Mouse (Mus musculus) telencephalon, adult 2 months (tissue): ENCODE data around the gene Arl15.

Experiments used
- DNase-seq: peaks from one replicate; pipeline ENCODE4 v3.0.0-alpha.2; 2011; ENCODE audit warnings: low read depth, low spot score

The Arl15 gene

DNA sequence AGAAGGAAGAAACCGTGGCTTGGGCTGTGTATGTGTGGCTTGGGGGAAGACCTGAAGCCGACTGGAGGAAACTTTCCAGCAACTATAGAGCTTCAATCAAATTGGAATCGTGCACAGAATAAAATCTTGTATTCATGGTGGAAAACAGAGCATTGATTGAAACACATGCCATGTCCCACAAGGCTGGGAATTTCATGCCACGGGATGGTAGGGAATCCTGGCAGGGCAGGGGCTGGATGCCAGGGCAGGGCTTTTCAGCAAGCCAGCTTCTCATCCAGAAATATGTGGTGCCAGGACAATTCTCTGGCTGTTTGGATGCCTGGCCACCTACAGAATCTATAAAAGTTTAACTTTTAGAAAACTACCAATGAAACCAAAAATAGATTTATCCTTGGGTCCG lies 122.5 kb downstream of the Arl15 start:
- no peak for DNase-seq

DNA sequence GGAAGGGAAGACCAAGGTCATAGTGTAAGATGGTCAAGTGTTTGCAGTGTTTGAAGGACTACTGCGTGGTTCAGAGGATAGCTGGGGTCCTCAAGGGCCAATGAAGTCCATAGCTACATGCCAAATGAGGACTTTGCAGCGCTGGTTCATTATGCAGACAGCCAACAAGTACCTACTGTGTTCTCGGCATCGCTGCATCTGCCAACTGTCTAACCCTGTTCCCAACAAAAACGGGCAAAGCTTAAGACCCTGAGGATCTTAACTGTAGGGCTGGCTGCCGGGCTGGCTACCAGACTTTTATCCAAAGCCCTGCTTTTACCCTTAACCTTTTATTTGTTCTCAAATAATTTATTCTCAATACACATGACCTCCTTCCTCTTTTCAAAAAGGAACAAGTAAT lies 123.1 kb downstream of the Arl15 start:
- no peak for DNase-seq

DNA sequence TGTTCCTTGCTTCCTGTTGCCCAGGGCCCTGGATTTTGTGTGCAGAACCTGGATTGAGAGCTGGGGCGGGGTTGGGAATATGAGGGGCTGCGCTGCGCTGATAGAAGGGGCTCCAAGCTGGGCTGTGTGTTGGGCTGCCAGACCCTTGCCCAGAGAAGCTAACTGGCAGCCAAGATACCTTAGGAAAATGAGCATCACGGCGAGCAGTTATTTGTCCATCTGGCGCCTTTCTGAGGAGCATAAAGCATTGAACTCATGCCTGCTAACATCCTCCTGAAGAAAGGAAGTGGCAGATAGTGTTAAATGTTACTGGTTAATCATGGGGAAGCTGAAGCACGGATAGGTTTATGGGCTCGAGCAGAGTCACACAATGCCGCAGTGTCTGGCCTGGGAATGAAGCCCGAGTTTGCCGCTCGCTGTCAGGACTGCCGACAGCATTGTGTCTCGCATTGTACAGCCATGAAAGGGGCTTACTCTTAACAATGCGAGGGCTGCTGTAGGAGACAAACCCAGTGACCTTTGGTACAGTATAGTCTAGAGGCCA lies 123.6 kb downstream of the Arl15 start:
- DNase-seq = no peak

DNA sequence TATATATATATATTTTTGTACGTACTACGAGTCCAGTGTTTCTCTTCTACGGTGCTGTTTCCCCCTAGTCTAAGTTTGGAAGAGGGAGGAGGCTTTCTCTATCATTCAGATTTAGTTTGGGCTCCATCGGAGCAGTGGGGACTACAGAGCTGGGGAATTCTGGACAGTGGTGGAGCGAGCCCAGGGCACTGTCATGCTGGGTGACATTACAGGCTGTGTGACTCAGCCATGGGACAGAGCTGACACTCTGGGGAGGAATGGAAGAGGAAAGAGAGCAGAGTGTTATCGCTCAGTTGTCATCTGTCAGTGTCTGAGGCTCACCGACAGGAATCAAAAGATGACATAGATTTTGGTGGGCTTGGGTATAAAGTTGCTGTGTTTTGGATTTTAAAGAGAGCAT lies 124.4 kb downstream of the Arl15 start:
- no peak for DNase-seq

DNA sequence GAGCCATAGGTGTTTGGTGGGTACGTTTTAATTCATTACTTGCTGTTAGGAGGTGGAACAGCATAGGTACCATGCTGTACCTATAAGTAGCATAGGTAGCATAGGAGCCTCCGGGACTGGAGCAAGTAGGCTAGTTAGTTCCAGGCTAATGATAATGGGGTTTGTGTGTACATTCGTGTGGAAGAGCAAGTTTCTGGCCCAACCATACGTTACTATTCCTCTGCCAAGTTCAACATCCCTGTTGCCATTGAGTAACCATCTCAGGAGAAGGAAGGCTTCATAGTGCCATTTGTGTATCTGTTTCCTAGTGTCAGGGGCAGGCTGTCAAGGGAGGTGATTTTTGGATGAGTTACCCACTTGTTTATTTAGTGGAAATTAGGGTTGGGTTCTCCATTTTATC lies 141.4 kb downstream of the Arl15 start:
- no peak for DNase-seq

DNA sequence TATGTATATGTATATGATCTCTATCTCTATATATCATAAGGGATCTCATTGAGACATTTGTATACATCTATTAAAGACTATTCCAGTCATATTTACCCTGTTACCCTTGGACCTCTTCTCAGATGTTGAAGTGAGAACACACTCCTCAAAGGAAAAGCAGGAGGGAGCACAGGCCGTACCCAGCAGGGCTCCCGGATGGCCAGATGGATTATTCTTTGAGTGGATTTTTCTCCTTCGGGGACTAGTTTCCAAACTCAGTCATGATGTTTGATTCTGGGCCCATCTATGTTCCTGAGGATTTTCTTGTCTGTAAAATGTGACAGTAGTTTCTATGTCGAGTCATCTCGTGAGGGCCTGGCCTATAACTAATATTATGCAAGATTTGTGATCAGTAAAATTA lies 142.9 kb downstream of the Arl15 start:
- DNase-seq = no peak

DNA sequence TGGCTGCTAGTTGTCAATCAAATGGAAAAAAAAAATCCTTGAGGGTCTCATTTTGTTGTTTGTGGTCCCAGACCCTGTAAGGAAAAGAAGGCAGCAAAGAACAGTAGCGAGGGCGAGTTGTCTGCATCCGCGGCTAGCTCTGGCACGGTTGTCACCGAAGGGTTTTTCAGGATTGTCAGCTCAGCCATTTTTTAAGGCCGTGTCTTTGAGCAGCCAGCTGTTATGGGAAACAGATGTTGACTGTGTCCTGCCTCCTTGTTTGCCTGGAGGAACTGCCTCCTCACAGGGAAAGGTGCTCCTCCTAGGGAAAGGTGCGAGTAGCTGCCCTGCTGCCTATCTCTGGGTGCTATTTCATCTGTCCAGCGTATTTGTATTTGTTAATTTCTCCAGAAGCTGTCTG lies 144.3 kb downstream of the Arl15 start:
- no peak for DNase-seq

DNA sequence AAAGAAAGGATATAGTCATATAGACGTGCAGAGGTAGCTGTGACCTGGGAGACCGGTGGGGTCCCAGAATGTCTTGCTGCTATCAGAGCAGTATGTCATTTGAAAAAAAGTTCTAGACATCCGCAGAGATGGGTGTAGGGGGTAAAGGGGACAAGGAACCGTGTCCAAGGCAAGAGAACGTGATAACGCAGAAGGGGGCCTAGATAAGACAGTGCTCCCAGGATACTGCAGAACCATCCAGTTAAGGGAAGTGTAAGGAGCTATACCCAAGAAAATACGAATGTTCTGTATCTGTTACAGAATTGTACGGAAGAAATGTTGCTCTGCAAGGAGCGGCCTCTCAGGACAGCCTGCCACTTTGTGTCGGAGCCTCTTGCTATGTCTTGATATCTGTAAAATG lies 144.8 kb downstream of the Arl15 start:
- no peak for DNase-seq

DNA sequence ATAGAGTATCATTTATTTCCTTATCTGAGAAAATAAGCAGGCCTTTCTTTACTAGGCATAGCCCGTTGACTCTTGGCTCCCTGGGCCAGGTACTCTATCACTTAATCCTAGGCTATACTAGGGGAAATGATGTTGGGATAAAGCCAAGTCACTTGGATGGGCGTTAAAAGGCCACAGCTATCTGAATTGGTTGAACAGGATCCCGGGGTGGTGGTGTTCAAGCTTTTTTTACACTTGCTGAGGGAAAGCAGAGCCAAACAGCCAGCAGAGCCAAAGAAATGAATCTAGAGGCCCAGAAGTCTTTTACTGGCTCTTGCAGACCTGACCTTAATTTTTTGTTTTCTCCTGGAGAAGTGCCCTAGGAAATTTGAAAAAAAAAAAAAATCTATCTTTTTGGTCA lies 145.4 kb downstream of the Arl15 start:
- DNase-seq = no peak

DNA sequence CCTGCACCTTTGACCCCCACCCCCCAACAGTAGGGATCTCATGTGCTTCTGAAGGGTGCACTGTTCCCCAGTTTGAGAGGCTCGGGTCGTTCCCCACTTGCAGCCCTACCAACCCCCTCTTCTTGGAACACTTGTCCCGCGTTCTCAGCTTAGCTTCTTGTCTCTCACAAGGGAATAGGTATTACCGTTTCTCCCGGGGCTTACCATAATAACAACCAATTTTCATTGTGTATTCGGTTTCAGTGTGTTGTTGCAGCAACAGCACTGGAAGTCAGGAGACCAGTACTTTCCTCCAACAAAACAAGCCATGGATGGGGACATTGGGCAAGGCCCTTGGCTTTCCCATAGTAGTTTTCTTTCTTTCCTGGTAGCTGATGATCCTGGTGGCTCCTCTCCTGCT lies 145.8 kb downstream of the Arl15 start:
- no peak for DNase-seq

DNA sequence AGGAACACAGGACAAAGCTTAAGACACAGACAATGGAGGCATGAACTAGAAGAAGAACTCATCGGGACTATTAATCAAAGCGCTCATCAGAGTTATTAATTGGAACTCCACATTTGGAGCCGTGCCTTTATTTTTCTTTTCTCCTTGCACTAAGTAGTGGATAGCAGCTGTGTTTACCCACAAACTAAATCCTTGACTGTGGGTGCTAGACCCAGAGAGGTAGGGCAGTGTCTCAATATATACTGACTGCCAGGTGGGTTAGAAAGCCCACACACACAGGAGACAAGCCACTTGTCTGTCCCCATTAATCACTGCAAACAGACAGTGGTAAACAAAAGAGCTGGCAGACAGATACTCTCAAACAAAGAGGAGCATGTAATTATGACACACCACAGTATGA lies 147.6 kb downstream of the Arl15 start:
- no peak for DNase-seq

DNA sequence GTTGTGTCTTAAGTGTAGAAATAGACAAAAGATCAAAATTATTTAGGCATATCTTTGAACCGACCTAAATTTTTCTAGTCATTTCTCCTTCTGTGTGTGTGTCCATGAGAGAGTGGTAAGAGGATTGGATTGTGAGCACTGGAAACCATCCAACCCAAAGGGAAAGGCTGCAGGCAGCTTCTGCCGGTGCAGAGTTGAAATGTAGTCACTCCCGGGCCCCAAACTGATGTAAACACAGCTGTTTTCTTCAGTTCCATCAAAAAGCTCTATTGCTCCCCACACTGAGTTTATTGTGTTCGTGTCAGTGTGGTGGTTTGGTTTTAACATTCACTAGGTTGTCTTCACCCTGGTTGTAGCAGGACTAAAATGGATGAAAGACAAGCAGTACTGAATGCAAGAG lies 153.2 kb downstream of the Arl15 start:
- no peak for DNase-seq

DNA sequence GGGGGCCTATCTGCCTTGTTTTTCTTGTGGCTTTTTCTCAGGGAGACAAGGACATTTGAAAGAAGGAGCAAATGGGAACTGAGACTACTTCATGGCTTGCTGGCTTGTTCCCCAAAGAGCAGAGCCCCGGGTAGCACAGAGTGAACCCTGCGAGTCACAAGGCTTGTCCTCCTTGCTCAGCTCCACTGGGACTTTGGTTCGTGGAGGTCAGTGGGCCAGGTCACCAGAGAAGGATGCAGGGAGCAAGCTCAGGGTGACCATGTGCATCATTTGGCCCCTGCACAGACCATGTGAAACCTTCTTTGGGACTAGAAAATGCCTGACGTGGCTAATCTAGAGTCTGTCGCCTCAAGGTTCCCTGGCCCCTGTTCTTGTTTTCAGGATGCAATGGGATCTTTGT lies 155.4 kb downstream of the Arl15 start:
- no peak for DNase-seq

DNA sequence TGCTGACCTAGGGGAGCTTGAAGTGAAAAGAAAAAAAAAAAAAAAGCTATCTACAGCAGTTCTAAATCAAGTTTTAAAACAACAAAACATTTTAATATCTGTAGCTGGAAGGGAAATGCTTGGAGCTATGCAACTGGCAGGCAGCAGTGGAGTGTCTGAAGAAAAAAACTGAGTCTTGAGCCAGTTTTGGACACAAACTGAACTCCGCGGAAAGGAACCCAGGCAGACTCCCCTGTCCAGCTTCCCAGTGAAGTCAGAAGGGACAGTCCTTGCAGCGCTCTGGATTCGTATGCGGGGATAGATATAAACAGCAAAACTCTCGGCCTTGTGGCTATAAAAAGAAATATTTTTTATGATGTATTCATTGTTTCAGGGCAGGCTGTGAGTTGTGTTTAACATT lies 155.8 kb downstream of the Arl15 start:
- DNase-seq = no peak

DNA sequence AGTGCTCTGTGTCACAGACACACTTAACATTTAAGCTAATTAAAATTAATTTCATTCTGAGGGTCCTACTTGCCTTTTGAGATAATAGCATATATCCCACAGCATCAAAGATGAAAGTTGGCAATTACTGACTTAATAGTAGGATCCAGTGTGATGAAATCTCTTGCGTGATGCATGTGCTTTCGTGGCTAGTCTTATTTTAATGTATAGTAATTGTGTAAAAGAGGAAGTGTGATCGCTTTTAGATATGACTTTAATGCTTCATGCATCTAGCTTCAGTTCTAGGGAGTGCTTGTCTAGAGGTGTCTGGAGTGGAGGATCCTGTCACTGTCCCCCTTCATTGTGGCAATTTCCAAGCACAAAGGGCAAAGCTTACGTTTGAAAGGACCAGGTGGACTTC lies 163.1 kb downstream of the Arl15 start:
- DNase-seq = no peak

DNA sequence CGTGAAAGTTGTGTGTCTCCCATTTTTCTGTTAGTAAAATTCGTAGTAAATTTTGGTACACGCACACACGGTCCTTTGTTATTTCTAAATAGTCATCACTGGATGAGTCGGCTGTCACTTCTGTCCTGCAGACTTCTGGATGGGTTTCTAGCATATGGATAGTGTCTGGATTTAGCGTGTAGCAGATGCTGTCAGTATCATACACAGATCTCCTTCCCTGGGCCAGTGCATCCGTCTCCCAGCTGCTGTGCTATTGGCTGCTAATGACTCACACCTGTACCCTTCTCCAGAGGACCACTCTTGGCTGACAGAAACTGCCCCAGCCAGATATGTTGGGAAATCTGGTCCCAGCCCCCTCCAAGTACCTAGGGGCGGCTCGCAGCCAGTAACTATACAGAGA lies 170.6 kb downstream of the Arl15 start:
- no peak for DNase-seq

DNA sequence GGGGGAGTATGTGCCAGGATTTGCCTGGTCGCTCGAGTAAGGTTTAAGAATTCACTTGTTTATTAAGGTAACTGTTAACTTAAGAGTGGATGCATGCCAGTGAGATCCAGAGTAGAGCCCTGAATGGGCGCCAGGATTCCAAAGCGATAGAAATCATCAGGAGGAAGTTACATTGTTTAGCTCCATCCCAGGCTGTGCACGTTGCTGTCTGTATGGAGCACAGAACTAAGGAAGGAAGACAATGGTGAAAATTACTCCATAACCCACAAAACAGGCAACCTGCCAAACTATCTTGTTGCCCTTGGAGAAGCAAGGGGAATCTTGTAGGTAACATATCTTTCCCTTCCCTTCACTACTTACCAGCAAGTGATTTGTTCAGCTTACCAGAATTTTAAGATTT lies 176.4 kb downstream of the Arl15 start:
- DNase-seq = no peak

DNA sequence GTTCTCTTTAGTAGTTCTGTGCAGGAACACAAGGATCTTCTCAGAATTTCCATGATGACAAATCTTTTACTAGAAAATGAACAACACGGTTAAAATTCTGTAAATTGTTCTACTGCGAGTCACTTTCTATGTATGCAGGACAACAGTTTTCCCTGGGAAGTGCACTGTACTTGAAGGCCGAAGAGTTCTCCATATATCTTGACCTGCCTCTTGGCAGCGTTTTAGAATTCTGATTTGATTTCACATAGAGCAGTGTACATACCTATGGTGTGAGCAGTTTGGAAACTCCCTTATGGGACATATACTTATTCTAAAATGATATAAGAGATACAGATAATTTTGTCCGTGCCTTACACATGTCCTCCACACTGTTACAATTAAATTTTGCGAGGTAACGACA lies 178.1 kb downstream of the Arl15 start:
- DNase-seq = no peak

DNA sequence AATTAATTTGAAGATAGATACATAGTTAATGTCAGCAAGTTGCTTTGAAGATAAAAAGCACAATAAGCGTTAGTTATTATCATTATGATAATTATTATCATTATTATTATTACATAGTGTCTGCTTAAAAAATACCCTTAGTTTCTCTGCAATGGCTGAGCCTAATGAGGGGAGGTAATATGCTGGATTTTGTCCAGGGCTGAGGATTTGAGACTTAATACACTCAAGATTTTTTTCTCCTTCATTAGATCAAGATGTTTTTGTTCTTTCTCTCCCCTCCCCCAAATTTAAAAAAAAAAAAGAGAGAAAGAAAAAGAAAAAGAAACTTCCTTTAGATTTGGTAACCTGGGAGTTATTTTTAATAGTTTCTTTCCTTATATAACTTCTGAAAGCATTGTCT lies 180.6 kb downstream of the Arl15 start:
- no peak for DNase-seq

DNA sequence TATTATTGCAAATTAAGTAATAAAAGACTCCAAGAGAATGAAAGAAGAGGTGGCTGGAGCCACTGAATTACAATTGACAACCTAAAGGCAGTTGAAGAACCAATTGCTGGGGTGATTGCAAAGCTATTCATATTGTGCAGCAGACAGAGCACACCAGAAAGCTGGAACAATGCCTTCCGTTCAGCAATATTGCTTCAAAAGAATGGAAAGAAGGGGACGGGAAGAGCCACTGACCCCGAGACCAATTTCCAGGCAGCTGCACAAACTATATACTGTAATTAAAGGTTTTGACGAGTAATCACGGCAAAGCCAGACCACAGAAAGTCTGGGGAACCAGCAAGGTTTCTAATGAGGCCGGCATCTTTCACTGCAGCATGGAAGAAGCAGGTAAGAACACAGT lies 181.4 kb downstream of the Arl15 start:
- DNase-seq = no peak

DNA sequence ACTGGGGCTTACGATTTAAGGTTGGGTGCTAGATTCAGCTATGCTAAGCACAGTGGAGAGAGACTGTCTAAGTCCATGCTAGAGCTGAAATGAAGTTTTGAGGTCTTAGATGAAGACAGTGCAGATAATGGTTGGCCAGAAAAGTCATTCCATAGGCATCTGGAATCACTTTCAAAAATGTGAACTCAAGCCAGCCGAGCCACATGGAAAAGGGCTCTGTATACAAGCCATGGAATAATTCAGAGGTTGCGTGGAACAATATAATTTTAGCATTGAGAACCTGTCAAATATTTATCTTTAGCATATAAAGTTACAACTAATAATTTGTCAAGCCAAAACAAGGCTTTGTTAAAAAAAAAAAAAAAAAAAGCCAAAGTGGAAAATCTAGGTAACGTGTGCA lies 182.6 kb downstream of the Arl15 start:
- DNase-seq = no peak

DNA sequence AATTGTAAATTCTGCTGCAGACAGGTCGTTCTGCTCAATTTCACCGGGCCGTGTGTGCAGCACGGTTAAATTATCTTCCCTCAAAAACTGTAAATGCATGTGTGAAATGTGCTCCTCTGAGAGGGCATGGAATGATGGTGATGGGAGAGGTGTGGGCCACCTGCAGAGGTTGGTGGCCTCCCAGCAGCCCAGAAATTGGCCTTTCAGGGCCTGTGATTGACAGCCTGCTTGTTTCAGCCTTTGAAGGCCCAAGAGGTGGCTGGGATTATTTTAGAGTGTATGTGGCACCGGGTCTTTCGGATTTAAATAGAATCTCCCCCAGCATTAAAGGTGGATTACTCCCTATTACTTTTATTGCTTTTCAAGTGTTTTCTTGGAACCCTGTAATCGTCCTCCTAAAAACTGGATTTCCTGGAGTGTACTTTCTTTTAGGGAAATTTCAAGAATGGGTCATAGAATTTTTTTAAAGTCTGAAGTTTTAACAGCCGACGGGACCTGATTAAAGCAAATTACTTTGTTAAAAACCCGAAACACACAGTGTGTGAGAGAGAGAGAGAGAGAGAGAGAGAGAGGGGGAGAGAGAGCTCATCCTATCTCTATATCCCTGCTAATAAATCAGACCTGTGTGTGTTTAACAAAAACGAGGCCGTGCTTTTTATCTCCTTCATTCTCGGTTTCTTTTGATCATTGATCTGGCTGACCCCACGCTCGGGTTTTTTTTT lies 186.6 kb downstream of the Arl15 start:
- DNase-seq = no peak

DNA sequence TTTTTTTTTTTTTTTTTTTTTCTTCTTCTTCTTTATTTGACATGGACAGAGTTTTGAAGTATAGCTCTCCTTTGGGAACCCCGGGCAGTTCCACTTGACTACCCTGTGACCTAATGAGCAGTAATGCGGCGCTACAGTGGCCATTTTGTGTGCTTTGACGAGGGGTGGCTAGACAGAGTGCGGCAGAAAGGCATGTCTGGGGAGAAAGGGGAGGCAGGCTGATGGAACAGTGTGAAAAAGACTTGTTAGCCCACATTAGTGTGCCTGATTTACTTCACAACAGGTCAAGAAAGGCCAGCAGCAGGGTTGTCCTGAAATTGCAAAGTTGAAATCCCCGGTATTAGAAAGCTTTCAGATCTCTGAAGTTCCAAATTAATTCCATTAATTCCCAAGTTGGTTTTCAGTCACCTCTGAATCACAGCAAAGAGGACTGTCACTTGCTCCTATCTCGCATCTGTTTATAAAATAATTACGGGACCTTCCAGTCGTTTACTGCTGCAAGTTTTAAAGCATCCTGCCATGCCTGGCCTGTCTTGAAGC lies 187.2 kb downstream of the Arl15 start:
- no peak for DNase-seq

DNA sequence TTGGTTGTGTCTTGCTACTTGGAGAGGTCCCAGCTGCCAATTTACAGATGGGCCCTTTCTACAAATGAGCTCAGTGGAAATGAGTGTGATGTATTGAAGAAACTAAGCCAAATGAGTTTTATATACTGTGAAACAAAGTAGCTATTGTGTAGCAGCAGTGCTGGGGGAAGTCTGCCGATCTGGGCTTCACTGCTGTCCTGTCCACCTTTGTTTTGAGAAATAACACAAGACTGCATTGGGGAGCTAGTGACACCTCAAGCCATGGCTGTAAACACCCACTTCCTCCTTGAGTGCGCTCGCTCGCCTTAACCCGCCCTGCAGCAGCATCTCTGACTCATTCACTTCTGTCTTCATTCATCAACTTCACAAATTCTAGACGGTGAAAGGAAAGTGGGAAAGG lies 189.3 kb downstream of the Arl15 start:
- no peak for DNase-seq
